Comparison of ENCODE assay signal across 12 mouse cellular contexts in the genomic region with DNA sequence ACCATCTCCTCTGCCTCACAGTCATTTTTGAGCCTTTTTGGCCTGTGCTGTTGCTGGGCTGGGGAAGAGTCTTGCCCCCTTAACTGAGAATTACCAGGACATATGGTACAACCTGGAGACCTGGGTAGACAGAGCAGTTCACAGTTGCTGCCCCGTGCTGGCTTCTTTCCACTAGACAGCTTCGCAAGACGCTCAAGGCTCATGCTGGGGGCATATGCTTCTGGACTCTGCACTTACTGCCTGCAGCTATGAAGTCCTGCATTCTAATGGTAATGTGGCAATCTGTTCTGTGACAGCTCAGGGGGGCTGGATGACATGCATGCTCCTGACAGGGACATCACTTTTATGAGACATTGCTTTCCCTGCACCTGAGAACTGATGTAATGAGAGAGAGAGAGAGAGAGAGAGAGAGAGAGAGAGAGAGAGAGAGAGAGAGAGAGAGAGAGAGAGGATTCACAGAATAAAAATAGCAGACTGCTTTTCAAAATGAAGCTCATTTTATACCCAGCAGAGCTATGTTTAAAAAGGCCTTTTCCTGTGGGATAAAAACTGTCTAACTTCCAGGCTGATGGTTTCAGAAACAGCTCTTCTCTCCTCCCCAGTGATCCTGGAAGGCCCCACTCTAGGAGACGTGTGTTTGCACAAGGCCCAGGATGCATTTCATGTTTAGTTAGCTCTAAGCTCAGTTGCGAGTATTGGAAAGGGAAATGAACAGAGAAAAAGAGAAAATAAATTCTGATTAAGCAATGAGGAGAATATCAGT.
A peak's percentile ranks its signal among the peaks of the same experiment; 100 is the strongest.
DNase-seq lines count a peak whose midpoint lies in the region; ATAC-seq lines count a peak whose summit lies in the region.
"Had no signal": no experiment of that assay in that cellular context is flagged by ENCODE, and none has a peak within 500 bp of the region (broad histone marks: within the 10 kb centered on the region; RNA-seq: fewer than 3 reads in every experiment).

No protein-coding gene starts in this region.

- H3K4me3 ChIP-seq in neural tube, embryonic 11.5 days (ENCODE audit: low read depth, low read length), result no peak overlapping the region
- no peak overlapping the region for H3K4me3 ChIP-seq in embryonic facial prominence, embryonic 12.5 days
- no peak overlapping the region for H3K4me3 ChIP-seq in hindbrain, embryonic 15.5 days
- H3K4me3 ChIP-seq: embryonic facial prominence, embryonic 15.5 days had no signal

- ATAC-seq in neural tube, embryonic 11.5 days (ENCODE audit: insufficient read depth, low FRiP score, low TSS enrichment), result no peak
- ATAC-seq in embryonic facial prominence, embryonic 12.5 days (ENCODE audit: insufficient number of reproducible peaks, insufficient read depth, low FRiP score, low TSS enrichment), result no peak
- ATAC-seq in hindbrain, embryonic 15.5 days (ENCODE audit: low FRiP score, low read depth), result peak; percentile 91

- peak; percentile 28 for DNase-seq in neural tube, embryonic 11.5 days (ENCODE audit: low spot score)
- DNase-seq in neural tube, embryonic 10.5 days (ENCODE audit: extremely low spot score, low spot score), result no peak
- peak; percentile 59 for DNase-seq in retina, postnatal 1 day
- no peak for DNase-seq in heart, adult 11 months
- DNase-seq in urinary bladder, adult 18-20 months (ENCODE audit: low spot score in 2 of 2), result no peak
- DNase-seq in T-cell, adult 2 months (ENCODE audit: low spot score), result no peak
- DNase-seq: adrenal gland, postnatal 14 days; liver had no signal

- WGBS in neural tube, embryonic 11.5 days, result 53% methylated on average over 5 of the region's 5 CpGs
- 52% methylated on average over 5 of the region's 5 CpGs for WGBS in embryonic facial prominence, embryonic 12.5 days
- 22% methylated on average over 5 of the region's 5 CpGs for WGBS in hindbrain, embryonic 15.5 days

- H3K27ac ChIP-seq in neural tube, embryonic 11.5 days (ENCODE audit: low read depth, low read length), result no peak overlapping the region
- H3K27ac ChIP-seq in embryonic facial prominence, embryonic 12.5 days, result 0 out of 2 replicates have a peak overlapping the region, but pooled peaks have one; percentile 41
- H3K27ac ChIP-seq in hindbrain, embryonic 15.5 days (replicated peaks), result peak overlapping the region; percentile 36; the same call in 1 of the 2 replicates
- H3K27ac ChIP-seq: embryonic facial prominence, embryonic 15.5 days; macrophage had no signal

- peaks cover 3% of the 10 kb centered on the region; the same call in 1 of the 2 replicates for H3K9me3 ChIP-seq in neural tube, embryonic 11.5 days (ENCODE audit: control insufficient read depth, low read length)
- H3K9me3 ChIP-seq in embryonic facial prominence, embryonic 12.5 days, result no peaks in the 10 kb centered on the region
- H3K9me3 ChIP-seq in hindbrain, embryonic 15.5 days, result no peaks in the 10 kb centered on the region
- H3K9me3 ChIP-seq: embryonic facial prominence, embryonic 15.5 days had no signal

- H3K4me1 ChIP-seq in neural tube, embryonic 11.5 days (ENCODE audit: control insufficient read depth, insufficient read depth, low read length), result peaks cover 4% of the 10 kb centered on the region; the same call in 1 of the 2 replicates
- H3K4me1 ChIP-seq in embryonic facial prominence, embryonic 12.5 days, result peaks cover 12% of the 10 kb centered on the region; the same call in 1 of the 2 replicates
- H3K4me1 ChIP-seq in hindbrain, embryonic 15.5 days (replicated peaks), result peaks cover 14% of the 10 kb centered on the region; the same call in 1 of the 2 replicates

- no peak overlapping the region for H3K9ac ChIP-seq in neural tube, embryonic 11.5 days (ENCODE audit: low read length)
- no peak overlapping the region for H3K9ac ChIP-seq in embryonic facial prominence, embryonic 12.5 days
- H3K9ac ChIP-seq in hindbrain, embryonic 15.5 days, result no peak overlapping the region
- H3K9ac ChIP-seq: embryonic facial prominence, embryonic 15.5 days had no signal

- no peaks in the 10 kb centered on the region for H3K36me3 ChIP-seq in neural tube, embryonic 11.5 days (ENCODE audit: control insufficient read depth, insufficient read depth, low read length)
- H3K36me3 ChIP-seq in embryonic facial prominence, embryonic 12.5 days, result no peaks in the 10 kb centered on the region
- no peaks in the 10 kb centered on the region for H3K36me3 ChIP-seq in hindbrain, embryonic 15.5 days
- H3K36me3 ChIP-seq: embryonic facial prominence, embryonic 15.5 days had no signal

- H3K27me3 ChIP-seq in neural tube, embryonic 11.5 days (ENCODE audit: control insufficient read depth, insufficient read depth, low read length), result no peaks in the 10 kb centered on the region
- no peaks in the 10 kb centered on the region for H3K27me3 ChIP-seq in embryonic facial prominence, embryonic 12.5 days
- H3K27me3 ChIP-seq in hindbrain, embryonic 15.5 days, result no peaks in the 10 kb centered on the region
- H3K27me3 ChIP-seq: embryonic facial prominence, embryonic 15.5 days had no signal

- H3K4me2 ChIP-seq in neural tube, embryonic 11.5 days (ENCODE audit: low read depth), result no peak overlapping the region
- no peak overlapping the region for H3K4me2 ChIP-seq in embryonic facial prominence, embryonic 12.5 days (replicated peaks)
- no peak overlapping the region for H3K4me2 ChIP-seq in hindbrain, embryonic 15.5 days
- H3K4me2 ChIP-seq: embryonic facial prominence, embryonic 15.5 days had no signal

Comparison
In these comparisons a context has a peak if more than half of its experiments do, and no peak if none do; other contexts are left out.
1. DNase-seq: peak in neural tube, embryonic 11.5 days (single experiment) and retina, postnatal 1 day (single experiment); none in neural tube, embryonic 10.5 days (single experiment), heart, adult 11 months (single experiment), urinary bladder, adult 18-20 months (0 of 2) and T-cell, adult 2 months (single experiment).